Mouse (Mus musculus): ENCODE data around the gene Vat1l.
A peak's percentile ranks its signal among the peaks of the same experiment; 100 is the strongest.

Gene Vat1l

DNA sequence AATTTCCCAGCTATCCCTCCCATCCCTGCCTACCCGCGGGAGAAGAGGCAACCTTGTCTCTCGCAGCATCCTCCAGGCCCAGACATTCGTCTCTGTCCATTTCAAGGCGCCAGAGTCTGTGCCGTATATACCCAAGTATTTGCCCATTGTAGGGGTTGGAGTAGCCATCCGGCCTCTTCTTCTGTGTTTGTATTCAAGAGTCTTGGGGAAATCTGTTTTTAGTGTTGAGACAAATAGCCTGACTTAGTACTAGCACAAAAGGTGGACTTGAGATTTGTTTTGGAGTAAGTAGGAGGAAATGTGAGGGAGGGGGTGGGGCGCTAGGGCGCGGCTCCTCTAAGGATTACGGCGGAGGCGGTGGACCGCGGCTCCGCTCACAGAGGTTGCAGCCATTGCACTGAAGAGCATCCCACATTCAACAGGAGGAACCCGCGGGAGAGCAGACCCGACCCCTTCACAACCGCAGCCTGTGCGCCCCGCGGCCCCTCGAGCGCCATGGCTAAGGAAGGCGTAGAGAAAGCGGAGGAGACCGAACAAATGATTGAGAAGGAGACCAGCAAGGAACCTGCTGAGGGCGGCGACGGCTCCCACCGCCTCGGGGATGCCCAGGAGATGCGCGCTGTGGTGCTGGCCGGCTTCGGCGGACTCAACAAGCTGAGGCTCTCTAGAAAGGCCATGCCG, at the start of gene Vat1l:
Gene Vat1l, plus strand, starts transcription at position 392 of the 681 bp plus-strand sequence.
- ATAC-seq (ENCODE audit: insufficient number of reproducible peaks, low FRiP score, low TSS enrichment), result peak; percentile 86; the same call in 1 of the 2 replicates

DNA sequence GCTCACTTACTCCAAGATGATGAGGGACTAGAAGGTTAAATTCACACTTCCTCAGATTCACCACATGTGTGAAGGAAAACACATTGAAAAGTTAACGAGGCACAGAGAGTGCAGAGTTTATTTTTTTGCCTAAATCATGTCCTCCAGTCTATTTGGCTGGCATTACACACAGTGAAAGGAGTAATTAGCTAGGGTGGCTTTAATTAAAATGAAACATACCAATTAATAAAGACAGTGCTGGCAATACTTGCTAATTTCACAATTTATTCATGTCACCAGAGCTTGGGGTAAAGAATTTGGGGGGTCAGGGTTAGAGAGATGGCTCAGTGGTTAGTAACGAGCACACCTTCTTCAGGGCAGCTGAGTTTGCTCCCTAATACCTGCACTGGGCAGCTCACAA, 46.8 kb upstream of the Vat1l start:
- ATAC-seq (ENCODE audit: insufficient number of reproducible peaks, low FRiP score, low TSS enrichment), result no peak

DNA sequence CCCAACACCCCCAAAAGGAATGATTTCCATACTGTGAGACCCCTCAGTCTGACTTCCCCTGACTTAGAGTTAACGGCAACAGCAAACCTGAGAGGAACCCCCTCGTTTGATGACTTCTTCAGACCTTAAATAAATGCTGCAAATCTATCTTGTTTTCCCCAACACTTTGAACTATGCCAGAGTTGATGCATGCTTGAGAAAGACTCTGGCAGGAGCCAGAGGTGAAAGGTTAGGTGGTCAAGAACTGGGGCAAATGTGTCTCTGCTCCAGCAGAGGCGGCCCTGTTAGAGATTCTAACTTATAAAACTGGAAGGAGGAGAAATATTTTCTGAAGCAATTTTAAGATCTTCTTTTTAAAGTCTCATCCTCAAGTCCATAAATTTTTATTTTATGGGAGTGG, 45.7 kb upstream of the Vat1l start:
- no peak for ATAC-seq (ENCODE audit: insufficient number of reproducible peaks, low FRiP score, low TSS enrichment)

DNA sequence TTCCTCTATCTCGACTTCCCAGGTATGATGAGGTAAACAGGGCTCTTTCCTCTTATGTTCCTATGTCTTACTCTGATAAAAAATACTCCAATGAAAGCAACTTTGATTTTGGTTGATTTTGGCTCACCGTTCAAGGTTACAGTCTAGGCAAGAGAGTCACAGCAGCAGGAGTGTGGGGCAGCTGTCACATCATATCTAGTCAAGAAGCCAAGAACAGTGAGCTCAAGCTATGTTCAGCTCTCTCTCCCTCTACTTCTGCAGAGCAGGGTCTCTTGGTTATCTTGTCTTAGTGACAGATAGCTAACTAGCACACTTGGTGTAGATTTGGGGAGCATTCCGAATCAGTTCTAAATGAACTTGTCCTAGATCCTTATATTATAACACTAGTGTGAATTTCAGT, 41.5 kb upstream of the Vat1l start:
- no peak for ATAC-seq (ENCODE audit: insufficient number of reproducible peaks, low FRiP score, low TSS enrichment)

DNA sequence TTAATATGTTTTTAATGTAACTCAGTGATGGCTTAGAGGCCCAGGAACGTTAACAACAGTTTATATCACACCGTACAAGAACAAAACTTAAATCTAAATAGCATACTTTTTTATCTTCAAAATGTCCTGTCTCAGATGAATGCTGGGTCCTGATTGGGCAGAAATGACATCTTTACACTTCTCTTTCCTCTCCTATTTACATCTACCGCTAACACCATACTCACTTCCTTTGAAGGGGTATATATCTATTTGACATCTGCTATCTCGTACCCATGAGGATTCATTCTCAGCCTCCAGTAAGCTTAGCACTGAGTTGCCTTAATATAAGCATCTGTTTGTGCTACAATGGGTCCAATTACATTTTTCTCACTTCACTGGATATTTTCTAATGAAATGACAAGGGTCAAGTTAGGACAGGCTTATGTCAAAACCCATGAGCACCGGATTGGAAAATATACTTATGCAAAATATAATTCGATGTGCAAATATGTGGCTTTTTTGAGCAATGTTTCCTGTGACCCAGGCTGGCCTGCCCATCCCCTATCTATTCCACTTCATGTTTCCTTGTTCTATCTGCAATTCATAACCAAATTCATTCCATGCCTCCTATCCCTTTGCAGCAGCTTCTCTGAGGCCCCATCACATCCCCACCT, 40.8 kb upstream of the Vat1l start:
- ATAC-seq (ENCODE audit: insufficient number of reproducible peaks, low FRiP score, low TSS enrichment), result no peak

DNA sequence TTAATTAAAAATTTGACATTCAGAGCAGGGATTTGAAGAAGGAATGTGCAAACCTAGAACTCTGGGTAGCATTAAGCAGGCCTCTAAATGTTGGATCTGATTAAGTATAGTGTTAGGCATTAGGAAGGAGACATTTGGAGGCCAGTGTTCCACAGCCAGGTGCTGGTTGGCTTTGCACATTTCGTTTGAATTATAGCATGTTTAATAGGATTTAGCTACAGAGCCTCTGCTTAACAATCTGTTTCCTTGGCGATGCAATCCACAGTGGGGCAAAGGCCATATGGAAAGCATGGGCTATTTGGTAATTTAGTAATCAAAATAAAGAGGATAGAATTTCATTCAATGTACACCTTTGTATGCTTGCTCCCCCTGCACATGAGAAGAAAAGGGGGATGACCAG, 39.7 kb upstream of the Vat1l start:
- ATAC-seq (ENCODE audit: insufficient number of reproducible peaks, low FRiP score, low TSS enrichment), result no peak

DNA sequence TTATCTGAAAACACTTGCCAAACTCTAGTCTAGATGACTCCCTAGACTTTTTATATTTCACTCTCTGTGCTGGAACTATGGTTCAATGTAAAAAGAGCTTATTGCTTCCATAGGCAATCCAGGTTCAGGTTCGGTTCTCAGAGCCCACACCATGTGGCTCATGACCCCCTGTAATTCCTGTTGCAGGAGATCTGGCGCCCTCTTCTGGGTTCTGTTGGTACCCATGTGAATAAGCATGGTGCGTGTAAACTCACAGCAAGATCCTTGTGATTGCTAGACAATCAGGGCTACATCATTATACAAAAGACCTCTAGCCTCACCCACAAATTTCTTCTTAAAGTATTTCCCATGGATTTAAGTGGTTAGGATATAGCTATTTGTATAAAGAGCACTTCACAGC, 28.7 kb upstream of the Vat1l start:
- no peak for ATAC-seq (ENCODE audit: insufficient number of reproducible peaks, low FRiP score, low TSS enrichment)

DNA sequence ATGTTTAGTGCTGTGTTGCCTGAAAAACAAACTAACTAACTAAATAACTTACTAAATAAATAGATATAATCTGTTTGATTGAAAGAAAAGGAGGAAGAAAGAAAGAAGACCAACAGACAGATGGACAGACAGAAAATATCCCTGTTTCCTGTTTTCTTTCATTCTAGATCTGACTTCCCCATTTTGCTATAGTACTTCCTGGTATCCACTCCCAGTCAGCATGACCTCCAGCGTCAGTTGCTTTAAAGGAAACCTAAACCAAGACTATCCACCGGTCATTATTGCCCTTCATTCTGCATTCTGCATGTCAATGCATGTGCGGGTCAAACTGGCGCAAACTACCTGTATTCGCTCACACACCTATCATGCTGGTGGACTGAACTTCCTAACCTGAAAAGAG, 12.1 kb upstream of the Vat1l start:
- no peak for ATAC-seq (ENCODE audit: insufficient number of reproducible peaks, low FRiP score, low TSS enrichment)

DNA sequence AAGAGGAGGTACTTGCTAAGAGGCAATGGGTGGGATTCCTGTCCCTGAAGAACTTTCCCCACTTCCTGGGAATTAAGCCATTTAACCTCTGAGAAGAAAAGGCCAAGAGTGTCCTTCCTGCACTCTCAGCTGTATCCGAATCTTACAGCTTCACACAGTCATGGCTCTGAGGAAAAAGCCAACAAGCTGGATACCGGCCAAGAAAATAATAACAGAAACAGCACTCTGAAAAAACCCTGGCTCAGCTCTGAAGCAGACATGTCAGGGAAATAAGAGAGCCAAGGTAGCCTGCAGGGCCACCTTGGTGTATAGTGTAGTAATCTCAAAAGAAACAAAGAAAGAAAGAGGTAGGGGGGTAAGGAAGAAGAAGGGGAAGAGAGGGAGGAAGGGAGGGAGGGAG, 6.4 kb upstream of the Vat1l start:
- ATAC-seq (ENCODE audit: insufficient number of reproducible peaks, low FRiP score, low TSS enrichment), result no peak

DNA sequence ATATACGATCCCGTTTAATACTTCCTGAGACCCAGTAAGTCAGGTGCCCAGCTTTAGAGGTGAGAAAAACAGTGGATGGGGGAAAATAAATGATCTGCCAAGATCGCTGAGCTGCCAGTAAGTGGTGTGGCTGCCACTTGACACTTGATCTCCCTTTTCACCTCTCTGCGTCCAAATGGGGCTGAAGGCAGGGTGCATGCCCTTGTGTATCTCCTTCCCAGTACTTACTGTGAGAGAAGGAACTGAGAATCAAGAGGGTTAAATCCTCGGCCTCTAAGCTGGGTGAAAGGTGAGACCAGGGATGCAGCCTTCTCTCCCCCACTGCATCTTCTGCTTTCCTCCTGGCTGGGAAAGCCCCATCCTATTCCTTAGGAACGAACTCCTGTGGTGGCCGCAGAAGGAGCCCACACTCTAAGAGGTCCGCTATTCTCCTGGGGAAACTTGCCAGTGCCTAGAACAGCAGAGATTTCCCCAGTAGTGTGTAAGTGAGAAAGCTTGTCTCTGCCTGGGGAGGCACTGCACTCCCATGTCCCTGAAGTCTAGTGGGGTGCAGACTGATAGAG, 1.1 kb downstream of the Vat1l start:
- peak; percentile 38; the same call in 1 of the 2 replicates for ATAC-seq (ENCODE audit: insufficient number of reproducible peaks, low FRiP score, low TSS enrichment)

DNA sequence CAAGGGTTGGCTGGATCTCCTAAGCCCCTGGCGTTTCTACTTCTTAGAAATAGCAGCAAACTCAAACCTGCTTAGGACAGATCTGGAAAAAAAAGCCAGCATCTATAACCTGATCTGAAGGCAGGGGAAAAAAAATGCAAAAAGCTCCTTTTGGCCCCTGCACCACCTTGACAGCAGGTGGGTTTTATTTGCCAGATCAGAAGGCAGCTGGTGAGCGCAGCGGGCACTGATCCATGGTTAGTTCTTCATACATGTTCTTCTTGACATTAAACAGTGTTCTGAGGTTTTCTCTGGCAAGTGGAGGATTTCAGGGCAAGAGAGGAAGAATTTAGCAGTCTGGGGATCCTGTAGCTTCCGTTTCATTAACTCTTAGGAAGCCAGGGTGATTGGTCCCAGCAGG, 1.6 kb downstream of the Vat1l start:
- no peak for ATAC-seq (ENCODE audit: insufficient number of reproducible peaks, low FRiP score, low TSS enrichment)

DNA sequence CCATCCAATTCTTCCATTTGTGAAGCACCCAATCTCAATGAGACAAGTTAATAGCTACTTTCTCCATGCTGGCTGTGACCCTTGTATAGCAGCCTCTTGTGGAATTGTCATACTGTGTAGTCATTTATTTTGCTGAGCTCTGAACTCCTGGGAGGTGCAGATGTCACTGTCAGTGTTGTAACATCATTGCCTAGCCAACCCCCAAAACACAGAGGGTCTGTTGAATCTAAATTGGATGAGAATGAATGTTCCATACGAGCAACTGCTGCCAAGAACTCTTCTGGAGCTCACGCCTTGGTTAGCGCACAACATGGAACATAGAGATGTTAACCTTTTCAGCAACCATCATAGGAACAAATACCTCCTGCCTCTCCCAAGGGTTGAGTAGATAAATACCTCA, 15.4 kb downstream of the Vat1l start:
- ATAC-seq (ENCODE audit: insufficient number of reproducible peaks, low FRiP score, low TSS enrichment), result no peak

DNA sequence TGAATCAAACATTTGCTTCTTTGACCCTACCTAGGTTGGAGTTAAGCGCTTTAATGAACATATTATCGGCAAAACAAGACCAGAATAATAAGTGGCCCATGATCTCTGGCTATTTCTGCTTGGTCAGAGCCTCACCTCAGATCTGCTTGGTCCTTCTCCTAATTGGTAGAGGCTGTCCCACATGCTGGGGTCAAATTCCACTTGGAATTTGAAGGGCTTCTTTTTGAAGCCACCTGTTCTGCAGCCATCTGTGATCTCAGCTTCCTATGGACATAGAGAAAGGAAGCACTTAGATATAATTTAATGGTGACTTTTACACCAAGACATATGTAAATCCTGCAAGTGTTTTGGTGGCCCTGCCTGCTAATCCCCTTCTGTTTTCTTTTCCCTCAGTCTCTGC, 16.6 kb downstream of the Vat1l start:
- no peak for ATAC-seq (ENCODE audit: insufficient number of reproducible peaks, low FRiP score, low TSS enrichment)

DNA sequence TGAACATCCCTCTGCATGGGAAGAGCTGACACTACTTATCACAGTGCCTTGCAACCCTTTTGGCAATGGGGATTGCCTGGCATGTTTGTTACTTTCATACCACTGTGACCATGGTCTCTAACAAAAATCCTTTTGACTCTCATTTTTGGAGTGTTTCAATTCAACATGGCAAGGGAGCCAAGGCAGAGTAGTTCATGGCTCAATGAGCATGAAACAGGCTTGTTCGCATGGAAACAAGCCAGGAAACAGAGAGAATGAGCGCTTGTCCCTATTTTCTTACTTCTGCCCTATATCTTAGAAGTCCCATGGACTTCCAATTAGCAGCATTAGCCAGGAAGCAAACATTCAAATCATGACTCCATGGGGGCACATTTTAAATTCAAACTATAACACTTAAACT, 18.6 kb downstream of the Vat1l start:
- 0 out of 2 replicates have a peak, but pooled peaks have one; percentile 40 for ATAC-seq (ENCODE audit: insufficient number of reproducible peaks, low FRiP score, low TSS enrichment)

DNA sequence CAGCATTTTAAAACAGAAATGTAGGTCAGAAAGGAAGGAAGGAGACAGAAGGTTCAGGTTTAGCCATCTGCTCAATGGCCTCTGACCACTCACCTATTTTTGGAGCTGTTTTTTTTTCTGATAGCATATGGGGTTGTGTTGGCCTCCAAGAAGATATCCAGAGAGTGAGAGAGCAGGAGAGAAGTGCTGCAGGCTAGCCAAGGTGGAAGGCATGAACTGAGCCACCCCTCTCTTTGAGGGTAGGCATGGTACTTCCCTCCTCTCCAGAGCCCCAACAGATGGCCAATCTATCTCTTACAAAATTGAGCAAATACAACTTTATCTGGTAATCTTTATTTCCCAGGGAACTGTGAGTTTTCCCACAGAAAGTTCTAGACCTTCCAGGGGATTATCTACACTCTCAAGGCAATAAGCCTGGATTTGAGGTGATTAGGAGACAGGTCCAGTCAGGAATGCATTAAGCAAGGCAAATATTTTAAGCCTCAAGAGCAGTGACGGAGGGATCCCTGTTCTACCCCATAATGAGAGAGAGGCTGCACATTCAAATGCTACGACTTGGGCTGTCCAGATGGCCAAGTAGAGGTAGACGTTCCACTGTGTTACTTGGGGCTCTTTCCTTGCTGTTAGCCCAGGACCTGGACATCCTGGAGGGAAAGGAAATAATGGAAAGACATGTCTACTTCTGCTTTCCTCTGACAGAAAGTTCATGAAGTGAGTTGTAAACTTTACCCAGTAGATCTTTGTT, 46.1 kb downstream of the Vat1l start:
- peak; percentile 99 for ATAC-seq (ENCODE audit: insufficient number of reproducible peaks, low FRiP score, low TSS enrichment)

DNA sequence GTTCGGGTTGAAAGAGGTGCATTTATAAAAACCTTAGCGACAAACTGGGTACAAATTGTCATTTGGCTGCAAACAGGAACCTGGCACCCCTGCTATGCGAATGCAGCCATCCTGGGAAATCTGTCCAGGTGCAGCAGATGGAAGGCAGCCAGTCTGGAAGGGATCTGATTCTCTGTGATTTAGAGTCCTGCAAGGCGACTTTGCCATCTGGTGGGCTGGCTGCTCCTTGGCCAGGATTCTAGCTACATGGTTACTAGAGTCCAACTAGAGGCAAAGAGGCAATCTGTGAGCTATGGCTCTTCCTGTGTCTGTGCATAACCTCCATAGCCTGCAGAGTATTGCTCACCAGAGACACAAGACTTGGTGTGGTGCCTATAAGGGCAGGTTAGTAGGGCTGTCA, 53.3 kb downstream of the Vat1l start:
- ATAC-seq (ENCODE audit: insufficient number of reproducible peaks, low FRiP score, low TSS enrichment), result peak; percentile 99

DNA sequence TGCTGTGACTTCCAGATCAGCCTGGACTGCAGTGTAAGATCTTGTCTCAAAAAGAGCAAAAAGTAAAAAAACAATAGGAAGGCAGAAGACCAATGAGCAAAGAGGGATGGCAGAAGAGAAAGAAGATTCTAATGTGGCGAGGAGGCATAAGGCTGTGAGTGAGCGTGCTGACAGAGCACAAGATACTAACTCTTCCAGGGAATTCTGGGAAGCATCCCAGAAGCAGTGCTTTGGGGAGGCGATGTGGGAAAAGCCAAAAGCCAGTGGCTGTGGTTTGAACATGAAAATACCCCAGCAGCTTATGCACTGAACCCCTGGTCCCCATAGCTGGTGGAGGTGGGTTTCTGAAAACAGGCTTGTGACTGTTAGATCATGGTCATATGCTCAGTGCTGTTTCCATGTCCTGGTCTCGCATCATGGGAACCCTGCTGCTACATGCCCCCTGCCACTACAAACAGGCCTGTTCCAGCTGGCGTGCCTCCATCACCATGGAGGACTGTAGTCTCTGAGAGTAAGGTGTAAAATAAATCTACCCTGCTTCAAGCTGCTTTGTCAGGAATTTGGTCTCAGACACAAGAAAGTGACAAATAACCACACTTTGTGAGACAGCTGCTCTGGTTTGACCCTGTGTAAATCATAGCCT, 54.4 kb downstream of the Vat1l start:
- no peak for ATAC-seq (ENCODE audit: insufficient number of reproducible peaks, low FRiP score, low TSS enrichment)

DNA sequence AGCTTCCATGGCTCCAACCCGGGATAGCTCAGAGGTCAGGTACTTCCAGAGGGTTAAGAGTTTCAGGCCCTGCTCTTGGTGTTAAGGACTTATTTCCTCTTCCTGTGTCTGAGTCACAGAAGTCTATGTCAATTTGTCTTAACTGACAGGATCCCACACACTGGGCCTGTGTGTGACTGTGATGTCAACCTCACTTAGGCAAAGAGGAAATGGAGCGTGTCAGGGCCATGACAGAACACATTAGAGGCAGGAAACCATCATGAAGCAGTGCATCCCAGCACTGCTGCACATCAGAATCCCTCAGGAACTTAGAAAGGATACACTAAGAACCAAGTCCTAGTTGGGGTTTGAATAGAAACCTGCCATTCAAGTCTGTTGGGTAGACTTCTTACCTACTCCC, 56.9 kb downstream of the Vat1l start:
- no peak for ATAC-seq (ENCODE audit: insufficient number of reproducible peaks, low FRiP score, low TSS enrichment)

DNA sequence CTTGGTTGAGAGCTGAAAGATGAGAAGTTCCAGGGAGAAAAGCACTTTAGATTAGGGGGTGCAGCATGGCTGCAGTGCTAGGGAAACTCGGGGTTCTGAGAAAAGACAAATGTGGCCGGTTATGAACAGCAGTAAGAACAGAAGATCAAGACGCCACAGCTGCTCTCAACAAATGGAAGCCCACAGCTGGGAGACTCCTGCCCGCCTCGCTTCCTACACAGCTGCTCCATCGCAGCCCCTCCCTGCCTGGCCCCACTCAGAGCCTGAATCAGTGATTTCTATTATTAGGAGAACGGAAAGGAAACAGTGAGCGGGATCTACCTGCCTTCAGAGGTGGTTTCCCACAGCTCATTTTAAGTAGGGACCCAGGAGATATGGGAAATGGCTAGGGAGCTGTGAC, 69.1 kb downstream of the Vat1l start:
- ATAC-seq (ENCODE audit: insufficient number of reproducible peaks, low FRiP score, low TSS enrichment), result no peak

DNA sequence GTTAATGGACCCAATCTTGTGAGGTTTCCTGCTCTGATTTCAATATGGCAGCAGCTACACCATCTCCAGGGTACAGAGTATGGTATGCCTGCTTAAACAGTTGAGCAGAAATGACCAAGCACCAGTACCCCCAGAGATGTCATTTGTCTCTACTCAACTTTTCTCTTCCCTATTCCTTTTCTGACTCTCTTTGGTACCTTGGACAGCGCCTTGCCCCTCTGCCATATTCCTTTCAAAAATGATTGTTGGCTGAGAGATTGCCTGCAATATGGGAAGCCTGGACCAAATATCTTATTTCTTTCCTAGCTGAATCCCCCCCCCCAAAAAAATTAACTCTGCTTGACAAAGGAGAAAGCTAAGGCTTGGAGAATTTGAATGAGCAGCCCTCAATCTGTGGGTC, 75.7 kb downstream of the Vat1l start:
- no peak for ATAC-seq (ENCODE audit: insufficient number of reproducible peaks, low FRiP score, low TSS enrichment)

Measured in cerebellum, adult (tissue).